Mouse (Mus musculus) frontal cortex, postnatal 14 days (tissue): ENCODE results near the gene Slc22a3.

Experiments used
- DNase-seq, 2 experiments: peaks; one replicate each; pipeline ENCODE4 v3.0.0; 2022; ENCODE audit warnings: low spot score in 2 of 2

Gene Slc22a3

GRCm38 (mm10) chr17:12412181-12412890 lies 95.2 kb downstream of the Slc22a3 start:
- no peak for DNase-seq

GRCm38 (mm10) chr17:12409346-12409944 lies 98.1 kb downstream of the Slc22a3 start:
- no peak for DNase-seq

GRCm38 (mm10) chr17:12403420-12403819 lies 104.1 kb downstream of the Slc22a3 start:
- DNase-seq: no peak

GRCm38 (mm10) chr17:12396163-12396677 lies 111.3 kb downstream of the Slc22a3 start:
- DNase-seq: no peak

- no peak for DNase-seq
Observed at GRCm38 (mm10) chr17:12388239-12388638, 119.3 kb downstream of the Slc22a3 start.

- no peak for DNase-seq
Observed at GRCm38 (mm10) chr17:12387781-12388180, 119.7 kb downstream of the Slc22a3 start.

- DNase-seq: no peak
Observed at GRCm38 (mm10) chr17:12385049-12385794, 122.3 kb downstream of the Slc22a3 start.

- no peak for DNase-seq
Observed at GRCm38 (mm10) chr17:12382531-12382930, 125.0 kb downstream of the Slc22a3 start.

- DNase-seq: no peak
Observed at GRCm38 (mm10) chr17:12381579-12381978, 125.9 kb downstream of the Slc22a3 start.

- no peak for DNase-seq
Observed at GRCm38 (mm10) chr17:12380287-12380686, 127.2 kb downstream of the Slc22a3 start.

GRCm38 (mm10) chr17:12377981-12378705 lies 129.4 kb downstream of the Slc22a3 start, which contains the start of gene Plg:
Plg (plus strand) TSS chr17:12378608.
- DNase-seq: no peak

- DNase-seq: no peak
Observed at GRCm38 (mm10) chr17:12373601-12374144, 133.8 kb downstream of the Slc22a3 start.

GRCm38 (mm10) chr17:12372021-12372420 lies 135.5 kb downstream of the Slc22a3 start:
- peak; percentile 14 to 49 for DNase-seq

GRCm38 (mm10) chr17:12371310-12371925 lies 136.1 kb downstream of the Slc22a3 start:
- no peak for DNase-seq

GRCm38 (mm10) chr17:12370289-12370688 lies 137.2 kb downstream of the Slc22a3 start:
- no peak for DNase-seq

GRCm38 (mm10) chr17:12369393-12369792 lies 138.1 kb downstream of the Slc22a3 start:
- DNase-seq: no peak
